Mouse (Mus musculus) G1E (cell line): Measurements from ENCODE around the gene Tyw1.

Source experiments
- CTCF ChIP-seq: IDR thresholded peaks from 2 replicates; pipeline ENCODE4 v1.5.1; 2012; ENCODE audit warnings: low read depth, low read length, inconsistent platforms, mixed read lengths
- GATA1 ChIP-seq: IDR thresholded peaks from 2 replicates; pipeline ENCODE4 v1.6.1; 2012; ENCODE audit warnings: borderline replicate concordance, low read length, inconsistent platforms, mixed read lengths
- GATA2 ChIP-seq: IDR thresholded peaks from 2 replicates; pipeline ENCODE4 v1.6.1; 2012; ENCODE audit warnings: low read depth, low read length, inconsistent platforms, borderline replicate concordance
- POLR2AphosphoS5 ChIP-seq: IDR thresholded peaks from 2 replicates; pipeline ENCODE4 v1.6.1; 2012; ENCODE audit warnings: low read depth, low read length, inconsistent platforms; ENCODE audit not compliant: insufficient replicate concordance
- TAL1 ChIP-seq: conservative IDR thresholded peaks from 2 replicates; pipeline ENCODE4 v1.6.1; 2012; ENCODE audit warnings: low read depth, low read length, inconsistent platforms, mixed read lengths

GRCm38 (mm10) chr5:130384222-130384912, 128.9 kb downstream of the Tyw1 start, which contains the start of gene A330070K13Rik:
- TF ChIP-seq CTCF (no peak), GATA1 (no peak), GATA2 (no peak), TAL1 (no peak), POLR2AphosphoS5 (no peak)
